Mouse (Mus musculus) C2C12 (cell line): ENCODE data around the gene Sorl1. TPM values are rescaled to one million over a fixed set of nuclear protein-coding genes. Genes with fewer than 3 reads are reported as not detected.

Experiments used
- H3K27me3 ChIP-seq: one replicate; pipeline ENCODE4 v1.6.1; 2011; ENCODE audit not compliant: control insufficient read depth, insufficient read depth, insufficient read length
- H3K36me3 ChIP-seq: one replicate; pipeline ENCODE4 v1.6.1; 2011; ENCODE audit not compliant: control insufficient read depth, insufficient read depth
- H3K4me3 ChIP-seq: one replicate; pipeline ENCODE4 v1.5.1; 2011; ENCODE audit warnings: mild to moderate bottlenecking, control low read depth; ENCODE audit not compliant: poor library complexity, insufficient read depth, severe bottlenecking
- H3K79me2 ChIP-seq: one replicate; pipeline ENCODE4 v1.6.1; 2011; ENCODE audit not compliant: control insufficient read depth, insufficient read depth
- H3K79me3 ChIP-seq: one replicate; pipeline ENCODE4 v1.6.1; 2011; ENCODE audit warnings: low read depth, control low read depth
- H3ac ChIP-seq: one replicate; pipeline ENCODE3; 2011; ENCODE audit warnings: low read depth; ENCODE audit not compliant: control insufficient read depth, insufficient read length
- CEBPB ChIP-seq: IDR thresholded peaks from one replicate; pipeline ENCODE4 v1.6.1; 2011; ENCODE audit warnings: low read depth, mild to moderate bottlenecking, control low read depth, moderate library complexity
- CTCF ChIP-seq: IDR thresholded peaks from one replicate; pipeline ENCODE4 v1.5.1; 2011; ENCODE audit not compliant: control insufficient read depth, insufficient read depth, insufficient read length
- FOSL1 ChIP-seq: IDR thresholded peaks from one replicate; pipeline ENCODE4 v1.8.0; 2011; ENCODE audit warnings: mild to moderate bottlenecking, low read length; ENCODE audit not compliant: poor library complexity, insufficient read depth, severe bottlenecking
- MAX ChIP-seq: IDR thresholded peaks from one replicate; pipeline ENCODE4 v1.6.1; 2011; ENCODE audit warnings: mild to moderate bottlenecking, control low read depth
- MYOD1 ChIP-seq: IDR thresholded peaks from one replicate; pipeline ENCODE4 v1.6.1; 2011; ENCODE audit warnings: low read depth; ENCODE audit not compliant: control insufficient read depth, insufficient read length
- MYOG ChIP-seq: IDR thresholded peaks from one replicate; pipeline ENCODE4 v1.6.1; 2011; ENCODE audit not compliant: control insufficient read depth, insufficient read length; ENCODE audit errors: extremely low read depth
- USF1 ChIP-seq: IDR thresholded peaks from one replicate; pipeline ENCODE4 v1.6.1; 2011; ENCODE audit warnings: low read depth, mild to moderate bottlenecking, control low read depth, moderate library complexity
- polyA plus RNA-seq: library from polyadenylated mRNA; unstranded; fragments of >200 nt; fragmentation: generic; extraction: Trizol; gene quantifications from one replicate; pipeline ENCODE4 v1.2.1, GENCODE M21; 2012; ENCODE audit warnings: missing spikeins

Sorl1 gene
- polyA plus RNA-seq, 1 experiment = 0.02 TPM

- no peak overlapping the region for H3ac ChIP-seq
- no peaks in the 10 kb centered on the region for H3K36me3 ChIP-seq
- TF ChIP-seq MYOD1 (no peak), FOSL1 (no peak), CTCF (no peak), MAX (no peak), MYOG (no peak), USF1 (no peak)
- no peaks in the 10 kb centered on the region for H3K79me2 ChIP-seq
- no peaks in the 10 kb centered on the region for H3K79me3 ChIP-seq
- peaks cover 3% of the 10 kb centered on the region for H3K27me3 ChIP-seq
- no peak overlapping the region for H3K4me3 ChIP-seq
These were observed 142.8 kb downstream of the Sorl1 start for GRCm38 (mm10) chr9:41981306-41981705.

GRCm38 (mm10) chr9:41980796-41981195 lies 143.3 kb downstream of the Sorl1 start:
- H3ac ChIP-seq = no peak overlapping the region
- no peaks in the 10 kb centered on the region for H3K79me3 ChIP-seq
- no peaks in the 10 kb centered on the region for H3K79me2 ChIP-seq
- TF ChIP-seq MAX = no peak
- TF ChIP-seq FOSL1 = no peak
- no peak for TF ChIP-seq MYOG
- TF ChIP-seq CTCF = no peak
- TF ChIP-seq USF1 = no peak
- no peak for TF ChIP-seq MYOD1
- TF ChIP-seq CEBPB = no peak
- H3K4me3 ChIP-seq = no peak overlapping the region
- no peaks in the 10 kb centered on the region for H3K36me3 ChIP-seq
- H3K27me3 ChIP-seq = peaks cover 3% of the 10 kb centered on the region

- Histone ChIP-seq H3K79me2 (no peaks in the 10 kb centered on the region), H3ac (no peak overlapping the region), H3K27me3 (no peaks in the 10 kb centered on the region), H3K79me3 (no peaks in the 10 kb centered on the region), H3K36me3 (no peaks in the 10 kb centered on the region), H3K4me3 (no peak overlapping the region)
- TF ChIP-seq FOSL1 (no peak), CEBPB (no peak), USF1 (no peak), CTCF (no peak), MYOD1 (no peak), MYOG (no peak), MAX (no peak)
These were observed 145.7 kb downstream of the Sorl1 start for GRCm38 (mm10) chr9:41978366-41978765.

- no peak for TF ChIP-seq CTCF
- no peak for TF ChIP-seq MAX
- no peak for TF ChIP-seq FOSL1
- TF ChIP-seq CEBPB = no peak
- no peak for TF ChIP-seq MYOD1
- no peak for TF ChIP-seq MYOG
- no peak for TF ChIP-seq USF1
- Histone ChIP-seq H3K27me3 (no peaks in the 10 kb centered on the region), H3K79me3 (no peaks in the 10 kb centered on the region), H3K36me3 (no peaks in the 10 kb centered on the region), H3K79me2 (no peaks in the 10 kb centered on the region), H3ac (no peak overlapping the region), H3K4me3 (no peak overlapping the region)
These were observed 148.1 kb downstream of the Sorl1 start for GRCm38 (mm10) chr9:41975968-41976367.

GRCm38 (mm10) chr9:41974661-41975060 lies 149.4 kb downstream of the Sorl1 start:
- Histone ChIP-seq H3K79me2 (no peaks in the 10 kb centered on the region), H3K27me3 (no peaks in the 10 kb centered on the region), H3ac (no peak overlapping the region), H3K4me3 (no peak overlapping the region), H3K36me3 (no peaks in the 10 kb centered on the region), H3K79me3 (no peaks in the 10 kb centered on the region)
- TF ChIP-seq CTCF (no peak), FOSL1 (no peak), CEBPB (no peak), USF1 (no peak), MYOG (no peak), MYOD1 (no peak), MAX (no peak)
